17 mouse cellular contexts compared by ENCODE assay signal in the genomic region with DNA sequence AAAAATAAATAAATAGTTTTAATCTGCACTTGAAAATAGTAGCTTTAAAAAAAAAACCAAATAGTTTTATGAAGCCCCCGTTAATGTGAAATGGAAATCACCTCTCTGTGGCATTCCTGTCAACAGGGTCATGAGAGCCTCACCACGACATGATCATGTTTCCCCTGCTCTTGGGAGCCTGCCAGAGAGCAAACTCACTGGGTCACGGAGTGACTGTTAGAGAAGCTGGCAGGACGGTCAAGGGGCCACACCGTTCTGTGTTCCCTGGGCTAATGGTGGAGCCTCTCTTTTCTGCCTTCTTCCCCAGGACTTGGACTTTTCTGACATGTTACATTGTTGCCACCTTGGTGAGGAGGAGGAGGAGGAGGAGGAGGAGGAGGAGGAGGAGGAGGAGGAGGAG. TPM values are rescaled to one million over a fixed set of nuclear protein-coding genes. Genes with fewer than 3 reads are reported as not detected.
"Had no signal": no experiment of that assay in that cellular context is flagged by ENCODE, and none has a peak within 500 bp of the region (broad histone marks: within the 10 kb centered on the region; RNA-seq: fewer than 3 reads in every experiment).

No protein-coding gene starts in this region.

- H3K9ac ChIP-seq: liver, embryonic 13.5 days; midbrain, embryonic 12.5 days had no signal

- H3K4me2 ChIP-seq: liver, embryonic 13.5 days; midbrain, embryonic 12.5 days had no signal

- H3K4me1 ChIP-seq: liver, embryonic 13.5 days had no signal

- H3K27ac ChIP-seq: liver, embryonic 13.5 days; midbrain, embryonic 12.5 days had no signal

- H3K9me3 ChIP-seq: liver, embryonic 13.5 days; midbrain, embryonic 12.5 days had no signal

- H3K4me3 ChIP-seq: liver, embryonic 13.5 days; midbrain, embryonic 12.5 days had no signal

- DNase-seq: kidney, adult 11 months; kidney, adult 9 months; kidney, postnatal 14 days; left cerebral cortex, postnatal 4 days; liver, embryonic 13.5 days; lung, adult 2 months; lung, postnatal 4 days; spleen, adult 18-20 months; thymus, adult 18-20 months; thymus, postnatal 25 days had no signal

- ATAC-seq: lung, postnatal 0 days; midbrain, embryonic 16.5 days had no signal

- H3K36me3 ChIP-seq: liver, embryonic 13.5 days; midbrain, embryonic 12.5 days had no signal

RNA-seq across cellular contexts. Expression of a gene that starts 32.9 kb away (rescaled TPM):
- polyA plus RNA-seq: large intestine, adult 2 months; liver, embryonic 13.5 days; neural tube, embryonic 14.5 days; stomach, embryonic 14.5 days; urinary bladder, adult 2 months had no signal
